Mouse (Mus musculus): ENCODE measurements around the gene Paqr3.

The Paqr3 gene

GRCm38 (mm10) chr5:97083701-97084100 is 27.7 kb downstream of the Paqr3 start:
- no peak for DNase-seq

GRCm38 (mm10) chr5:97081481-97081880 is 29.9 kb downstream of the Paqr3 start:
- no peak for DNase-seq

- DNase-seq: no peak
Measured at GRCm38 (mm10) chr5:97078641-97079040, 32.8 kb downstream of the Paqr3 start.

GRCm38 (mm10) chr5:97077676-97078075 is 33.7 kb downstream of the Paqr3 start:
- DNase-seq: no peak

- DNase-seq: no peak
Measured at GRCm38 (mm10) chr5:97076167-97076566, 35.2 kb downstream of the Paqr3 start.

- DNase-seq: no peak
Measured at GRCm38 (mm10) chr5:97075476-97076151, 35.8 kb downstream of the Paqr3 start.

- DNase-seq: no peak
Measured at GRCm38 (mm10) chr5:97065746-97066145, 45.6 kb downstream of the Paqr3 start.

GRCm38 (mm10) chr5:97062041-97062440 is 49.4 kb downstream of the Paqr3 start:
- DNase-seq: no peak

GRCm38 (mm10) chr5:97060864-97061263 is 50.5 kb downstream of the Paqr3 start:
- no peak for DNase-seq

- DNase-seq: no peak
Measured at GRCm38 (mm10) chr5:97056791-97057450, 54.5 kb downstream of the Paqr3 start.

- DNase-seq: no peak
Measured at GRCm38 (mm10) chr5:97056359-97056758, 55.0 kb downstream of the Paqr3 start.

- DNase-seq: no peak
Measured at GRCm38 (mm10) chr5:97055511-97056068, 55.8 kb downstream of the Paqr3 start.

- no peak for DNase-seq
Measured at GRCm38 (mm10) chr5:97054801-97055200, 56.6 kb downstream of the Paqr3 start.

- no peak for DNase-seq
Measured at GRCm38 (mm10) chr5:97054166-97054565, 57.2 kb downstream of the Paqr3 start.

GRCm38 (mm10) chr5:97048905-97049304 is 62.5 kb downstream of the Paqr3 start:
- no peak for DNase-seq

- no peak for DNase-seq
Measured at GRCm38 (mm10) chr5:97046680-97047079, 64.7 kb downstream of the Paqr3 start.

- DNase-seq: no peak
Measured at GRCm38 (mm10) chr5:97045260-97045659, 66.1 kb downstream of the Paqr3 start.
